21 mouse cellular contexts compared by ENCODE assay signal in the genomic region with DNA sequence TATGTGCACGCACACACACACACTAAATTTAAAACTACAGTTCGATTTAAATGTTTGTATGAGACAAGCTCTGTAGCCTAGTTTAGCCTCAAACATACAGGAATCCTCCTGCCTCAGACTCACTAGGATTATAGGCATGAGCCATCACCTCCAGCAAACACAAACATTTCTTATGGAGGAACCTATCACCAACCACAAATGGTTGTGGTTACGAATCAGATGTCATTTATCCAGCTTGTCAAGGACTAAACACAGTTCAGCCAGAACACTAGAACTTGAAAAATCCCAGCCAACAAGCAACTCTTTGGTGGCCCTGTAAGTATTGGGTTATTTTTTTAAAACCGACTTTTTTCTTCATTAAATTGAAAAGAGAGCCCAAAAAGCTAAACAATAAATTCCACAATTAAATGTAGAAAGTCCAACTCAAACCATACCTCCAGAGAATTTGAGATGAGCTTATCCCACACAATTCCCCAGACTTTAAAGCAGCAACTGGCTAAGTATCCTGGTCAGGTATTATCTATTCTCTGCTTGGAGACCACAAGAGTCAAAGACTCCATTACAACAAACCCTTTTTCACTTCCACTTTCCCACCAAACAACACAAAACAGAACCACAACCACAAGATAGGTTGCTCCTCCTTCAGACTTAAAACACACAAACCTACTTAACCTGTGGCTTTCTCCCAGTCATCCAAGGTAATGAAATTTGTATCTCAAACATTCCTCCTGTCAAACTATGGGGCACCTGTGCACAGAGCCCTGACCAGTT. TPM values are rescaled to one million over a fixed set of nuclear protein-coding genes. Genes with fewer than 3 reads are reported as not detected.
A peak's percentile ranks its signal among the peaks of the same experiment; 100 is the strongest.
DNase-seq lines count a peak whose midpoint lies in the region; ATAC-seq and TF ChIP-seq lines count a peak whose summit lies in the region.
"Had no signal": no experiment of that assay in that cellular context is flagged by ENCODE, and none has a peak within 500 bp of the region (broad histone marks: within the 10 kb centered on the region; RNA-seq: fewer than 3 reads in every experiment).

No protein-coding gene starts in this region.

- TF ChIP-seq CTCF in Patski (IDR thresholded peaks at IDR 0.05), result no peak

- DNase-seq in 3T3-L1 (ENCODE audit: low read depth, low spot score) (peak; percentile 82), 416B (ENCODE audit: low read depth) (peak; percentile 60), Patski (ENCODE audit: low read depth, low spot score) (no peak)
- DNase-seq in kidney, postnatal 4 days, result no peak
- no peak for DNase-seq in adrenal gland, adult 2 months
- DNase-seq in layer of hippocampus, adult 9-10 months (ENCODE audit: low spot score), result no peak
- DNase-seq: adrenal gland, postnatal 14 days; cerebellum, adult 11-12 months; cerebellum, adult 9-10 months; cerebellum, postnatal 25 days; gastrocnemius, adult 2 months; gastrocnemius, postnatal 36 days; heart, adult 2 months; heart, postnatal 36 days; kidney, adult 11 months had no signal

- CTCF ChIA-PET in Patski (lab: Charles Lee), result interaction anchor here (1.2 to 1.4 kb wide), 3 partner anchors 9 to 30 kb away, joined by 3 to 7 read pairs (median 3); no protein-coding TSS in a partner anchor

- in situ Hi-C loops in Patski (cut with MboI; ENCODE audit: low pct_unique_long_range_greater_than_20kb), result no loop called here

- POLR2A ChIA-PET in Patski (lab: Charles Lee), result no interaction called here

- ATAC-seq in Patski, result peak; percentile 24
- ATAC-seq in megakaryocyte progenitor cell, adult 5-6 weeks (replicated peaks; ENCODE audit: poor library complexity), result peak; percentile 52
- ATAC-seq: forebrain, embryonic 14.5 days; hindbrain, embryonic 16.5 days had no signal

- no peaks in the 10 kb centered on the region for H3K27me3 ChIP-seq in Patski
- H3K27me3 ChIP-seq: embryonic facial prominence, embryonic 13.5 days; heart, embryonic 13.5 days; hindbrain, embryonic 12.5 days had no signal

RNA-seq across cellular contexts. Expression of gene Cdc14a, which starts 10.7 kb away (rescaled TPM):
- polyA plus RNA-seq in Patski (2021), result 7.1 TPM
- 26.7 and 28.5 TPM in 2 replicates for total RNA-seq in megakaryocyte progenitor cell, adult 5-6 weeks (2015)
- 25.9 and 30.7 TPM in 2 replicates for total RNA-seq in megakaryocyte progenitor cell, adult 5-6 weeks (2017)
- 10 to 100 TPM; 11.0 to 14.9 TPM for total RNA-seq in adrenal gland, adult 2 months (2021)
- 10.8 and 14.0 TPM in 2 replicates for polyA plus RNA-seq in adrenal gland, adult 2 months (2012; rRNA removed)

Comparison
In these comparisons a context has a peak if more than half of its experiments do, and no peak if none do; other contexts are left out.
1. DNase-seq: peak in 3T3-L1 (single experiment) and 416B (single experiment); none in Patski (single experiment), kidney, postnatal 4 days (0 of 2), adrenal gland, adult 2 months (single experiment) and layer of hippocampus, adult 9-10 months (single experiment).